Mouse (Mus musculus) pancreas, adult 10 weeks (tissue): ENCODE measurements around the gene Vmn1r143. TPM values are rescaled to one million over a fixed set of nuclear protein-coding genes. Genes with fewer than 3 reads are reported as not detected.

Experiments used
- polyA plus RNA-seq: library from polyadenylated mRNA; stranded (reverse); fragments of 350-450 nt; fragmentation: Illumina TruSeq; extraction: RNeasy Lipid Tissue Mini Kit (QIAGEN cat#74804); gene quantifications from one replicate; pipeline ENCODE4 v1.2.3, GENCODE M21; 2015; ENCODE audit warnings: low read depth, low replicate concordance; ENCODE audit not compliant: insufficient read depth

Vmn1r143 gene
- not detected for polyA plus RNA-seq

GRCm38 (mm10) chr7:22189077-22189476, at the start of gene Vmn1r143:
Gene Vmn1r143, plus strand, starts transcription at chr7:22189377.

GRCm38 (mm10) chr7:22163935-22164334, 25.2 kb upstream of the Vmn1r143 start, which contains the start of gene Vmn1r142:
Gene Vmn1r142, minus strand, starts transcription at chr7:22164035.

GRCm38 (mm10) chr7:22201164-22201563, 12.0 kb downstream of the Vmn1r143 start, which contains the start of gene Gm8653:
Gene Gm8653, minus strand, starts transcription at chr7:22201264.

GRCm38 (mm10) chr7:22229384-22229783, 40.2 kb downstream of the Vmn1r143 start, which contains the start of gene Gm8453:
Gene Gm8453, minus strand, starts transcription at chr7:22229484.

Other genes starting within 250 kb of the Vmn1r143 start
- gene Vmn1r137, start 194.8 kb upstream of the Vmn1r143 start, polyA plus RNA-seq, result not detected
- not detected for gene Vmn1r138, start 160.5 kb upstream of the Vmn1r143 start, polyA plus RNA-seq
- not detected for gene Gm6176, start 133.1 kb upstream of the Vmn1r143 start, polyA plus RNA-seq
- gene Vmn1r139, start 120.3 kb upstream of the Vmn1r143 start, polyA plus RNA-seq, result not detected
- not detected for gene Gm16451, start 71.1 kb upstream of the Vmn1r143 start, polyA plus RNA-seq
- gene Gm10666, start 54.6 kb upstream of the Vmn1r143 start, polyA plus RNA-seq, result not detected
- not detected for gene Vmn1r142, start 25.3 kb upstream of the Vmn1r143 start, polyA plus RNA-seq
- not detected for gene Gm8653, start 11.9 kb downstream of the Vmn1r143 start, polyA plus RNA-seq
- not detected for gene Gm8453, start 40.1 kb downstream of the Vmn1r143 start, polyA plus RNA-seq
- not detected for gene Gm4187, start 140.3 kb downstream of the Vmn1r143 start, polyA plus RNA-seq
- not detected for gene Gm8660, start 181.7 kb downstream of the Vmn1r143 start, polyA plus RNA-seq
- gene Vmn1r148, start 224.2 kb downstream of the Vmn1r143 start, polyA plus RNA-seq, result not detected
- gene Vmn1r149, start 248.9 kb downstream of the Vmn1r143 start, polyA plus RNA-seq, result not detected